Mouse (Mus musculus) right cerebral cortex, postnatal 25 days (tissue): Measurements from ENCODE around the gene Jag1.

Source experiments
- DNase-seq: peaks from one replicate; pipeline ENCODE4 v3.0.0; 2022

Gene Jag1

GRCm38 (mm10) chr2:137049906-137050305, 66.5 kb downstream of the Jag1 start:
- no peak for DNase-seq

GRCm38 (mm10) chr2:137049367-137049766, 67.1 kb downstream of the Jag1 start:
- no peak for DNase-seq

GRCm38 (mm10) chr2:137044122-137044521, 72.3 kb downstream of the Jag1 start:
- no peak for DNase-seq
